Mouse (Mus musculus) liver, embryonic 16.5 days (tissue): ENCODE results near the gene Trnp1. TPM values are rescaled to one million over a fixed set of nuclear protein-coding genes. Genes with fewer than 3 reads are reported as not detected.

Experiments used
- ATAC-seq: fragments of 200-750 bp; cut with Nextera tagmentation; 2 replicates; pipeline ENCODE4 v1.8.0; 2017; ENCODE audit warnings: low read depth, mild to moderate bottlenecking, moderate number of reproducible peaks, moderate library complexity
- H3K27ac ChIP-seq: fragments of 300-500 bp; sonication (generic); 2 replicates; pipeline ENCODE4 v1.5.1; 2014; ENCODE audit warnings: mild to moderate bottlenecking, low read length
- H3K27me3 ChIP-seq: fragments of 300-500 bp; sonication (generic); 2 replicates; pipeline ENCODE4 v1.6.1; 2014; ENCODE audit warnings: low read depth, low read length, mixed read lengths; ENCODE audit not compliant: control insufficient read depth, insufficient read depth
- H3K36me3 ChIP-seq: fragments of 300-500 bp; sonication (generic); 2 replicates; pipeline ENCODE4 v1.6.1; 2014; ENCODE audit warnings: mild to moderate bottlenecking; ENCODE audit not compliant: control insufficient read depth, insufficient read depth
- H3K4me1 ChIP-seq: fragments of 300-500 bp; sonication (generic); 2 replicates; pipeline ENCODE4 v1.6.1; 2014; ENCODE audit warnings: low read depth, low read length, mixed read lengths; ENCODE audit not compliant: control insufficient read depth
- H3K4me2 ChIP-seq: fragments of 300-500 bp; sonication (generic); 2 replicates; pipeline ENCODE4 v1.6.1; 2014; ENCODE audit warnings: low read depth, low read length, mixed read lengths
- H3K4me3 ChIP-seq: fragments of 300-500 bp; sonication (generic); 2 replicates; pipeline ENCODE4 v1.5.1; 2014; ENCODE audit warnings: low read depth, mild to moderate bottlenecking, low read length
- H3K9ac ChIP-seq: fragments of 300-500 bp; sonication (generic); 2 replicates; pipeline ENCODE4 v1.6.1; 2014; ENCODE audit warnings: low read depth, low read length
- H3K9me3 ChIP-seq: fragments of 300-500 bp; sonication (generic); replicated peaks from 2 replicates; pipeline ENCODE4 v1.6.1; 2016; ENCODE audit warnings: low read length; ENCODE audit not compliant: control insufficient read depth
- WGBS: fragments of 180-500 bp; shearing (Covaris S2); extraction: QIAGEN DNeasy Blood & Tissue Kit; methylation state at CpG from one replicate; pipeline ENCODE4 v1.1.7; 2014; ENCODE audit not compliant: insufficient replicate concordance; 5-methylcytosine and 5-hydroxymethylcytosine counted together
- polyA plus RNA-seq: library from polyadenylated mRNA; unstranded; fragments of >200 nt; fragmentation: Nextera tagmentation; extraction: Ambion mirVana; gene quantifications from 2 replicates; pipeline ENCODE4 v1.2.1, GENCODE M21; 2015

Trnp1 gene
- polyA plus RNA-seq, 1 experiment from 2014 or later = not detected

- ATAC-seq = 0 out of 2 replicates have a peak, but pooled peaks have one; percentile 3
- Histone ChIP-seq H3K4me2 (peak overlapping the region; percentile 61), H3K27ac (no peak overlapping the region), H3K4me3 (peak overlapping the region; percentile 44), H3K9me3 (no peaks in the 10 kb centered on the region), H3K4me1 (peaks cover 10% of the 10 kb centered on the region), H3K36me3 (no peaks in the 10 kb centered on the region), H3K27me3 (peaks cover 87% of the 10 kb centered on the region), H3K9ac (no peak overlapping the region)
- under 1% methylated on average over 59 of the region's 70 CpGs for WGBS
Measured at GRCm38 (mm10) chr4:133497461-133498159, 740 bp downstream of the Trnp1 start.

- H3K9me3 ChIP-seq = no peaks in the 10 kb centered on the region
- H3K4me3 ChIP-seq = no peak overlapping the region
- no peaks in the 10 kb centered on the region for H3K36me3 ChIP-seq
- H3K27ac ChIP-seq = no peak overlapping the region
- peaks cover 14% of the 10 kb centered on the region for H3K4me1 ChIP-seq
- H3K9ac ChIP-seq = no peak overlapping the region
- WGBS = 23% methylated on average over 6 of the region's 6 CpGs
- peaks cover 81% of the 10 kb centered on the region for H3K27me3 ChIP-seq
- no peak for ATAC-seq
- no peak overlapping the region for H3K4me2 ChIP-seq
Measured at GRCm38 (mm10) chr4:133496738-133497445, 1.5 kb downstream of the Trnp1 start.

GRCm38 (mm10) chr4:133495711-133496110 lies 2.6 kb downstream of the Trnp1 start:
- Histone ChIP-seq H3K27ac (no peak overlapping the region), H3K27me3 (peaks cover 70% of the 10 kb centered on the region), H3K4me3 (no peak overlapping the region), H3K9me3 (no peaks in the 10 kb centered on the region), H3K4me1 (peaks cover 18% of the 10 kb centered on the region), H3K36me3 (no peaks in the 10 kb centered on the region), H3K4me2 (no peak overlapping the region), H3K9ac (no peak overlapping the region)
- no peak for ATAC-seq
- WGBS = 30% methylated on average over 7 of the region's 7 CpGs

GRCm38 (mm10) chr4:133494867-133495266 lies 3.5 kb downstream of the Trnp1 start:
- 58% methylated on average over 4 of the region's 4 CpGs for WGBS

GRCm38 (mm10) chr4:133494432-133494831 lies 3.9 kb downstream of the Trnp1 start:
- ATAC-seq = peak; percentile 42; the same call in 1 of the 2 replicates
- no peak overlapping the region for H3K27ac ChIP-seq
- no peak overlapping the region for H3K9ac ChIP-seq

More at GRCm38 (mm10) chr4:133494867-133495266, 3.5 kb downstream of the Trnp1 start:
- H3K27me3 ChIP-seq = peaks cover 62% of the 10 kb centered on the region
- H3K9me3 ChIP-seq = no peaks in the 10 kb centered on the region
- no peak overlapping the region for H3K27ac ChIP-seq
- ATAC-seq = no peak
- H3K36me3 ChIP-seq = no peaks in the 10 kb centered on the region
- no peak overlapping the region for H3K9ac ChIP-seq
- no peak overlapping the region for H3K4me2 ChIP-seq
- peaks cover 18% of the 10 kb centered on the region for H3K4me1 ChIP-seq
- no peak overlapping the region for H3K4me3 ChIP-seq

GRCm38 (mm10) chr4:133493895-133494294 lies 4.5 kb downstream of the Trnp1 start:
- Histone ChIP-seq H3K4me1 (peaks cover 24% of the 10 kb centered on the region), H3K9me3 (no peaks in the 10 kb centered on the region), H3K27me3 (peaks cover 52% of the 10 kb centered on the region), H3K4me2 (peak overlapping the region; percentile 70), H3K9ac (no peak overlapping the region), H3K27ac (no peak overlapping the region), H3K4me3 (peak overlapping the region; percentile 35), H3K36me3 (no peaks in the 10 kb centered on the region)
- 12% methylated on average over 12 of the region's 12 CpGs for WGBS
- no peak for ATAC-seq

More at GRCm38 (mm10) chr4:133494432-133494831, 3.9 kb downstream of the Trnp1 start:
- peak overlapping the region; percentile 35 for H3K4me3 ChIP-seq
- no peaks in the 10 kb centered on the region for H3K9me3 ChIP-seq
- H3K36me3 ChIP-seq = no peaks in the 10 kb centered on the region
- peaks cover 58% of the 10 kb centered on the region for H3K27me3 ChIP-seq
- H3K4me1 ChIP-seq = peaks cover 18% of the 10 kb centered on the region
- H3K4me2 ChIP-seq = peak overlapping the region; percentile 70
- WGBS = 0% methylated on average over 12 of the region's 12 CpGs

GRCm38 (mm10) chr4:133491800-133492199 lies 6.5 kb downstream of the Trnp1 start:
- no peak for ATAC-seq
- H3K4me1 ChIP-seq = peaks cover 25% of the 10 kb centered on the region
- no peaks in the 10 kb centered on the region for H3K36me3 ChIP-seq
- H3K27ac ChIP-seq = no peak overlapping the region
- no peak overlapping the region for H3K4me3 ChIP-seq
- H3K4me2 ChIP-seq = no peak overlapping the region
- H3K27me3 ChIP-seq = peaks cover 31% of the 10 kb centered on the region
- 24% methylated on average over 9 of the region's 10 CpGs for WGBS
- no peak overlapping the region for H3K9ac ChIP-seq
- no peaks in the 10 kb centered on the region for H3K9me3 ChIP-seq

GRCm38 (mm10) chr4:133489489-133490245 lies 8.7 kb downstream of the Trnp1 start:
- H3K27ac ChIP-seq = no peak overlapping the region
- H3K27me3 ChIP-seq = peaks cover 10% of the 10 kb centered on the region
- no peak for ATAC-seq
- peaks cover 25% of the 10 kb centered on the region for H3K4me1 ChIP-seq
- no peaks in the 10 kb centered on the region for H3K36me3 ChIP-seq
- H3K9ac ChIP-seq = no peak overlapping the region
- no peak overlapping the region for H3K4me2 ChIP-seq
- H3K9me3 ChIP-seq = no peaks in the 10 kb centered on the region
- no peak overlapping the region for H3K4me3 ChIP-seq
- WGBS = 45% methylated on average over 4 of the region's 4 CpGs
